Mouse (Mus musculus): ENCODE data around the gene Grb10.
A peak's percentile ranks its signal among the peaks of the same experiment; 100 is the strongest.

Gene Grb10

GRCm38 (mm10) chr11:12026638-12027037 is 11.8 kb downstream of the Grb10 start:
- peak; percentile 81 to 85 for DNase-seq

- DNase-seq: peak; percentile 92 to 93
Observed at GRCm38 (mm10) chr11:12025756-12026593, 12.5 kb downstream of the Grb10 start.

DNA sequence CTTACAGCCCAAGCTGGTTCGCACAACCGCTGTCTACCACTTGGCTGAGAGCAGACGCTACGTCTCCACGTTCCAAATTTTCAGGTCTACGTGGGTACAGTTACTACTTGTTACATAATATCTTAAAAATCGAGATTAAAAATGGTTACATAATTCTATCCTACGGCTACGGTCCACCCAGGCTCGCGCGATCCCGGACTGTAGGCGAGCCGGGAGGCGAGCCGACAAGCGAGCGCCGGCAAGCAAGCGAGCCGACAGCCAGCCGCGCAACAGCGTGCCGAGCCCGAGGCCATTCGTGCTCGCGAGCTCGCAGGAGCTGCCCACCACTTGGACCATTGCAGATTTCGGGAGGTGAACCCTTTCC is 13.1 kb downstream of the Grb10 start:
- no peak for DNase-seq

- no peak for DNase-seq
Observed at GRCm38 (mm10) chr11:12023051-12023450, 15.4 kb downstream of the Grb10 start.

- DNase-seq: no peak
Observed at GRCm38 (mm10) chr11:12019651-12020050, 18.8 kb downstream of the Grb10 start.

GRCm38 (mm10) chr11:12018604-12019003 is 19.9 kb downstream of the Grb10 start:
- DNase-seq: no peak

DNA sequence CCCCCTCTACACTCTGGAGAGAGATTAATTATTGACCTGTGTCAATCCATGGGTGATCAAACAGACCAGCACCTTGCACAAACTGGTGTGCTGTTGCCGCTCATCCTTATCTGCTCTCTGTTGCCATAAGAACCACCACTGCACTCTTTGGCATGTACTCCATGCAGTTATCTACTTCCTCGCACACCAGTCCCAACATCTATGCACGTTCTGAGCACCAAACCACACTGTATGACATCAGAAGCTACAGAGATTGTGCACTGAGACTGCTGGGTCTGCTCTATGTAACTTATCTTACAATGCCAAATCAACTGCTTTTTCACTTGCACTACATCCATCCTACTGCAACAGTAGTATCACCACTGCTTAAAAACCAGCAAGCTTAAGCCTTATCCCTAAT is 28.4 kb downstream of the Grb10 start:
- no peak for DNase-seq

GRCm38 (mm10) chr11:12000293-12000910 is 38.1 kb downstream of the Grb10 start:
- no peak for DNase-seq

DNA sequence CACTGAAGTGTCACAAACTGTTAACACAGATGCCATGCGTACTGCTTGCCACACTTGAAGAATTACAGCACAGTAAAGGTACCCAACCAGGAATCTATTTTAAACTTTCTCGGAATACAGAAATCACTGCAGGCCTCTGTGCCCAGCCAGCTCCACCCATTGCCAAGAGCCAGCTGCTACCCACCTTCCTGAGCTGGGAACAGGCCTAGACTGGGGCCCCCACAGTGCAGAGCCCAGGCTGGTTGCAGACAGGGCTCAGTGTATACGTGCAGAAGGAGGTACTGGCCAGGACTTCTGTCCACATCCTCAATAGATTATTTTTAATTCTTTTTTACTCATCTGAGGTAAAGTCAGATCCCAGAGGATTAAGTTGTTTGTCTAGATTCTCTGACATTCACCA is 39.6 kb downstream of the Grb10 start:
- peak; percentile 60 to 71 for DNase-seq

- peak; percentile 45 to 58 for DNase-seq
Observed at GRCm38 (mm10) chr11:11997045-11997444, 41.4 kb downstream of the Grb10 start.

- DNase-seq: no peak
Observed at GRCm38 (mm10) chr11:11995371-11995770, 43.1 kb downstream of the Grb10 start.

DNA sequence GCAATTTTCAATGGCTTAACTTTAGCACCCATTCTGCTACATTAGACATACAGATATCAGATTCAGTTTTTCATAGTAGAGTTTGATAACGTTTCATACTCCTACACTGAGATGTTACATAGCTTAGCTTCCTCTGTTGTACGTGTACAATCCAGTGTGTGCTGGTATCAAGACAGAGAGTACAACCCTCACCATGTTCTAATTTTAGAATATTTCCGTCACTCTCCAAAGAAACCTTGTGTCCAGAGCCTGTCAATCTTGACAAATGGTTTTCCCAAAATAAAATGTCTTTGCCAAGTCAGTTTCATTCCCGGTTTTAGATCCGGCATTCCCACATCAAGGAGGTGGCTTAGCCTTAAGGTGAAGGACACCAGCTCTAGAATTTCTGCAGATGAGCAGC is 44.7 kb downstream of the Grb10 start:
- DNase-seq: no peak

DNA sequence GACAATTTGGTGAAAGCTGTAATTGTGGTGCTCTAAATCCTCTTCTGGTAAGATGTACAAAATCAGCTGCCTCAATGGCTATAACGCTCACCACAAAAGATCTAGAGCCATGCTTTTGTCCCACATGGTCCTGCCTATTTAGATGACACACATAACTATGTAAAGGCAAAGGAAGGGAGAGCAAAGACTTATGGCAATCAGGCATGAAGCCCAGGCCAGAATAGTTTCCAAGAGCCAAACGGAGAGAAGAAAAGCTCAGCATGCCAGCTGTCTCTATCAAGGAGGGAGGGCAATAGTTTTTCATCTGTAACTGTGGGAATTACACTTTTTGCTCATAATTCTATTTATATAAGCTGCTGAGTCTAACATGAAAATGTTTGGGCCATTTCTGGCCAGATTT is 45.3 kb downstream of the Grb10 start:
- DNase-seq: peak; percentile 16 to 29

GRCm38 (mm10) chr11:11989850-11990249 is 48.6 kb downstream of the Grb10 start:
- DNase-seq: no peak

- peak; percentile 26 to 37 for DNase-seq
Observed at GRCm38 (mm10) chr11:11987233-11987632, 51.2 kb downstream of the Grb10 start.

DNA sequence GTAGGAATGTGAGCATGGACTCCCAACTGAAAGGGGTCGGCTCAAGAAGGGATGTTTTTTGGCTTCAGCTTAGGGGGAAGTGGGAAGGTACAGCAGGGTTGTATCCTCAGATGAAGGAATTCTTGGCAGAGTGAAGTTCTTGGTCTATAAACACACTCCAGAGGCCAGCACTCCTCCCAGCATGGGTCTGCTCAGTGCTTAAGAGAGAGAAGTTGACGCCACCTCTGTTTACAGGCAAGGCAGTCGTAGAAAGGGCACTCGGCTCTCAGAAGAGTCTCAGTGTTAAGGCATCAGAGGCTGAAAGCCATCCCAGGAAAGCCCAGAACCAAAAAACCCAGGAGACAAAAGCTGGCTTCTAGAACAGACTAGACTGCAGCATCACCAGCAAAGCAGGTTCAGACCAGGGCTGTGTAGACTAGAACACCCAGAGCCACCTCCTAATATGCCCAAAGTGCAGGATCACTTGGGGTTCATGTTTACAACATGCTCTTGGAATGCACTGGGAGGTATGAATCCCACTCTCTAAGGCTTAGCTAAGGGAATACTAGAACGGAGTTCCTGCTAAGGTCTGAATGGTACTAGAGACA is 59.8 kb downstream of the Grb10 start:
- no peak for DNase-seq

GRCm38 (mm10) chr11:11974591-11975255 is 63.8 kb downstream of the Grb10 start:
- peak; percentile 63 to 69 for DNase-seq

GRCm38 (mm10) chr11:11973366-11974014 is 65.0 kb downstream of the Grb10 start:
- DNase-seq: peak; percentile 88 to 90

GRCm38 (mm10) chr11:11972401-11973110 is 65.9 kb downstream of the Grb10 start:
- DNase-seq: no peak

GRCm38 (mm10) chr11:11970246-11970645 is 68.2 kb downstream of the Grb10 start:
- DNase-seq: no peak

- DNase-seq: no peak
Observed at GRCm38 (mm10) chr11:11968830-11969229, 69.7 kb downstream of the Grb10 start.

DNA sequence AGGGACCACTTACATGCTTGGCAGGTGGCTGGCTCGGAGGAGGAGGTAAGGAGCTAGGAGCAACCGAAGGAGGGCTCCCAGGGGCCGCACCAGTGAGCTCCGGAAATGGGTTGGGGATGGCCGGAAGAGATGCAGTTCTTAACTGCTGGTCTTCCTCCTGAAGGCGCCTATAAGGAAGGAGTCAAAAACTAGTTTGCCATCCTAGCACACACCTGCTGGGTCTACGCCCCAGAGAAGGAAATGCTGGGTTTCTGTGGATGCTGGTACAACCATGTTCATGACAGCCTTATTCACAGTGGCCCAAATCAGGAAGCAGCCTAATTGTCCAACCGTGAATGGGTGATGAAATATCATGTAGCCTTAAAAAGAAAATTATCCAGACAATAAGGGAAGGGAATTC is 71.0 kb downstream of the Grb10 start:
- no peak for DNase-seq
